Mouse (Mus musculus) cerebellum, adult 18-20 months (tissue): ENCODE results near the gene Gas7.

Experiments
- DNase-seq, 2 experiments: peaks; one replicate each; pipeline ENCODE4 v3.0.0; 2021

Gene Gas7

GRCm38 (mm10) chr11:67579136-67579535 is 123.9 kb downstream of the Gas7 start:
- DNase-seq = no peak

- no peak for DNase-seq
These were observed 126.3 kb downstream of the Gas7 start for GRCm38 (mm10) chr11:67581549-67581948.

GRCm38 (mm10) chr11:67582570-67582969 is 127.3 kb downstream of the Gas7 start:
- no peak for DNase-seq

DNA sequence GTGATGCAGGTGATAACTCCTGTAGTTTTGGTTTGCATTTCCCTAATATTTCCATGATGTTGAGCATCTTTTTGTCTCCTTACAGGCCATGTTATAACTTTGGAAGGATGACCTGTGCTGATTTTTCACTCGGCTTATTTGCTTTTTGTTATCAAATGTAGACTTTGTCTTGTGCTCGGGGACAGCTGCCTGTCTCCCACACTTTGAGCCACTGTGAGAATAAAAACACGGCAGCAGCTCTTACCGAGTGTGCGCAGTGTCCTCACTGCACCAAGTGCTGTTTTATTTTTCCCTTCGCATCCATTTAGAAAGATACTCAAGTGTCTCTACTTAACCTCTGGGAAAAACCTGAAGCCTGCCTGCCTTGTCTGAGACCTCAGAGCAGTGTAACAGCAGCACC is 129.8 kb downstream of the Gas7 start:
- no peak for DNase-seq

- DNase-seq = no peak
These were observed 130.4 kb downstream of the Gas7 start for GRCm38 (mm10) chr11:67585629-67586028.

- DNase-seq = peak in 1 of 2 experiments; percentile 8
These were observed 131.2 kb downstream of the Gas7 start for GRCm38 (mm10) chr11:67586231-67586994.

DNA sequence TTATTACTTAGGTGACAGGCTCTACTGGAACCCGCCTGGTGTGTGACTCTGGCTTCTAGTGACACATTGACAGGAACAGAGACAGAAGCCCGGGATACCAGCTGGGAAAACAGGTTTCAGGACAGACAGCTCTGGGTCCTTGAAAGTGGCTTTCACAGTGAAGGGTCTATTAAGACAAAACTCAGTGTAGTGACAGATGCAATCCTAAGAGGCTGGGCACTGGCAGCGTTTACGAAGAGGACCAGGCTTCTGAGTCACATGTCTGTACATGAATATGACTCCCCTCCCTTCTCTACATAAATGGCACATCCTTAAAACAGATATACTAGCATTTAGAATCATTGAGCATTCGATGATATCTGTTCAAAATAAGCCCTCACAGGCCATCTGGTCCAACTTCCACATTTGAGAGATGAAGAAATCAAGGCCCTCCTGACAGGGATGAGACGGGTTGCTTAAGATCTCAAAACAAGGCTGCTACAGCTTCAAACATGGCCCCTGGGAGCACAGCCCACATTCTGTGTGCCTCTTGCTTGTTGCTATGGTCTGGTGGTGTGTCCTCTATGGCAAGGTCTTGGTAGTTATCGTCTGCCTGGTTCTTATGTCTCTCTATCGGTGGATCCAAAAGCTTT is 133.1 kb downstream of the Gas7 start:
- DNase-seq = no peak

DNA sequence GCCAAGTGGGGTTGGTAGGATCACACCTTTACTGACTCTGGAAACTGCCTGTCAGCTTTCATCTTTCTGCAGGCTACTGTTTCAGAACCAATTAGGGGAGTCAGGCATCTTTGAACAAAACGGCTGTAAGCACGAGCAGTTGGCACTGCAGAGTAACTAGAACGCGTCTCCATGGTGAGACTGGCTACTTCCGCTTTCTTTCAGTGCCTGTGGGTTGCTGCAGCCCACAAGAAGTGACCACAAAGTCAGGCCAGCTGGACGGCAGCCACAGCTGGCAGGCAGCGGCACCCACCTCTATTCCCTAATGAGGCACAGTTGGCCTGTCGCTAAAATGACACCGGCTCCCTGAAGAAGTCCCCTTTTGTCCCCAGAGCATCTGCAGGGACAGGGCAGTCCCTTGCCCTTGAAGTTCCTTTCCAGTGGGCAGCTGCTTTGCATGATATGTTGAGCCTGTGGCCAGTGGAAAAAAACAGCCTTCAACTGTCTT is 133.6 kb downstream of the Gas7 start:
- DNase-seq = peak; percentile 18 to 27

- DNase-seq = peak; percentile 39 to 50
These were observed 141.0 kb downstream of the Gas7 start for GRCm38 (mm10) chr11:67596233-67596632.

- DNase-seq = no peak
These were observed 141.6 kb downstream of the Gas7 start for GRCm38 (mm10) chr11:67596856-67597255.

DNA sequence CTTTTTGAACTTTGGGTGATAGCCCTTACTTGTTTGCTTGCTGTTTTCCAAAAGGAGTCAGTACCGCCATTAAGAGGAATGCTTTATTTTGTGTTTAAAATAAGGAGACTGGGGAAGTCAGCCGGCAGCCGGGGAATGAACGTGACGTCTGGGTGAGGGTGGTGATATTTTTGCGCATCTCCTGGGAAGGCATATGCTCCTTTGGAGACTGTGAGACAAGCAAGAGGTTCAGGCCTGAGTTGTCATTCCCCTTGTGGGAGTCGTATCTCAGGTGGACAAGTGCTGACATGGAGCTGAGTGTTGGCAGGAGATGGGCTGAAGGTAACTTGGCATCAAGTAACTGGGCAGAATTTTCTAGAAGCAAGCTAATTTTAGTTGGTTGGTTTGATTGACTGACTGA is 142.2 kb downstream of the Gas7 start:
- no peak for DNase-seq

GRCm38 (mm10) chr11:67599141-67599540 is 143.9 kb downstream of the Gas7 start:
- no peak for DNase-seq

- no peak for DNase-seq
These were observed 145.6 kb downstream of the Gas7 start for GRCm38 (mm10) chr11:67600710-67601430.

- DNase-seq = peak in 1 of 2 experiments; percentile 11
These were observed 147.6 kb downstream of the Gas7 start for GRCm38 (mm10) chr11:67602711-67603369.

- no peak for DNase-seq
These were observed 149.2 kb downstream of the Gas7 start for GRCm38 (mm10) chr11:67604481-67604880.

- DNase-seq = no peak
These were observed 153.0 kb downstream of the Gas7 start for GRCm38 (mm10) chr11:67608114-67608683.

- DNase-seq = no peak
These were observed 157.1 kb downstream of the Gas7 start for GRCm38 (mm10) chr11:67612158-67612839.

GRCm38 (mm10) chr11:67616557-67617239 is 161.5 kb downstream of the Gas7 start:
- DNase-seq = no peak

DNA sequence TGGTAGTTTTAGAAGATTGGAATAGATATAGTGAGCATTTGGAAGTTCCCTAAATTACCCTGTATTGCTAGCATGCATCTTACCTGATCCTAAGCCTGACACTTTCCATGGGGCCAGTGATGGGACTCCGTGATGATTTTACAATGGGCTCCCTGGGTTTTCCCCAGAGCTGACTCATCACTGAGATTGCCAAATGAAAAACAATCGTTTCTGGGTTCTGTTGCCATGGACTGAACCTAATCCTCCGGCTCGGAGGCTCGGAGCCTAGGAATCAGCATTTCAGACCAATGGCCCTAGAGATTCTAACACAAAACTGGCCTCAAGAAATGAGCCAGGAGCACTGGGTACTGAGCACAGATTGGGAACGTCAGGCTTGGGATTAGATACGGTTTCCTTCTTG is 167.1 kb downstream of the Gas7 start:
- DNase-seq = no peak

DNA sequence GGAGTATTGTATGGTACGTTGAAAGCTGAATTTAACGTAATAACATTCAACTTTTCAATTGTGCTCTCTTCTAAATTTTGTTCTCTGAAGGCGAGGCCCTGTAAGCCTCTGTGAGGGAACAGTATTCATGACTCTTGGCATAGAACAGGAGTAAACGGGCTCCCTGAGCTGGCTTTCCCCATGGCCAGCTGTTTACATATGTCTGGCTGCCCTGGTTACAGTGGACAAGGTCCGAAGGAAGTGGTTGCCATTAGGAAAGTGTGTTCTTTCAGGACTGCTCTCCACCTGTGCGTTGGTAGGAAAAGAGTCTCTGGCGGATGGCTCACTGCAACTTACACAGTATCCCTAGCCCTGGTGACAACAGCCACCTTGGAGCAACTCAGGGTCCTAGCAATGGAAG is 171.9 kb downstream of the Gas7 start:
- no peak for DNase-seq

- no peak for DNase-seq
These were observed 173.3 kb downstream of the Gas7 start for GRCm38 (mm10) chr11:67628522-67628921.

DNA sequence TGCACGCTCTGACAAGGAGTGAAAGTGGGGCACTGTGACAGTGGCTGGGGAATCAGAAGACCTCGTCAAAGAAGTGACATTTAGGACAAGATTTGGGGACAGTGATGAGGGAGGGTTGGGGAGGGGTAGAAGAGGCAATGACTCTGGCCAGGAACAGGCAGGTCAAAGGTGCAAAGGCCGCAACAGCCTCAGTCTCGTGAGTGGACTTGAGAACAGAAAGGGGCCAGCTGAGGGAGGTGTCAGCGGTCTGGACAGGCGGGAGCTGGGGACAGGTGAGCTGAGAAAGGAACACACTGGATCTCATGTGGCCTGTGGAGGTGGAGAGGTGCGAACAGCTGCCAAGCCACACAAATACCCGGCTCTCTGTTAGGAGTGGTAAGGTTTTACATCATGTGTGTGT is 177.7 kb downstream of the Gas7 start:
- no peak for DNase-seq
